Mouse (Mus musculus) midbrain, embryonic 13.5 days (tissue): ENCODE measurements at regions not wholly inside any gene's neighbourhood (a gene's known extent, or its start where the extent isn't known, plus 50 kb on each side); places are given as distances from the start of the nearest gene placed in this dataset.

Source experiments
- ATAC-seq: fragments of 200-750 bp; cut with Nextera tagmentation; 2 replicates; pipeline ENCODE4 v1.8.0; 2017; ENCODE audit warnings: mild to moderate bottlenecking, moderate TSS enrichment, moderate library complexity
- H3K27ac ChIP-seq: fragments of 300-500 bp; sonication (generic); 2 replicates; pipeline ENCODE4 v1.5.1; 2015; ENCODE audit warnings: inconsistent platforms, mild to moderate bottlenecking, moderate library complexity
- H3K27me3 ChIP-seq: fragments of 300-500 bp; sonication (generic); 2 replicates; pipeline ENCODE4 v1.6.1; 2015; ENCODE audit warnings: mild to moderate bottlenecking, inconsistent platforms
- H3K36me3 ChIP-seq: fragments of 300-500 bp; sonication (generic); 2 replicates; pipeline ENCODE4 v1.6.1; 2015; ENCODE audit warnings: mild to moderate bottlenecking, inconsistent platforms
- H3K4me1 ChIP-seq: fragments of 300-500 bp; sonication (generic); replicated peaks from 2 replicates; pipeline ENCODE4 v1.6.1; 2015; ENCODE audit warnings: inconsistent platforms
- H3K4me2 ChIP-seq: fragments of 300-500 bp; sonication (generic); replicated peaks from 2 replicates; pipeline ENCODE4 v1.6.1; 2015; ENCODE audit warnings: moderate library complexity, mild to moderate bottlenecking, inconsistent platforms
- H3K4me3 ChIP-seq: fragments of 300-500 bp; sonication (generic); replicated peaks from 2 replicates; pipeline ENCODE4 v1.5.1; 2015; ENCODE audit warnings: mild to moderate bottlenecking, inconsistent platforms
- H3K9ac ChIP-seq: fragments of 300-500 bp; sonication (generic); replicated peaks from 2 replicates; pipeline ENCODE4 v1.6.1; 2015; ENCODE audit warnings: mild to moderate bottlenecking, inconsistent platforms
- H3K9me3 ChIP-seq: fragments of 300-500 bp; sonication (generic); 2 replicates; pipeline ENCODE4 v1.6.1; 2016; ENCODE audit warnings: mild to moderate bottlenecking, inconsistent platforms
- WGBS: fragments of 180-500 bp; shearing (Covaris S2); methylation state at CpG from one replicate; pipeline ENCODE4 v1.1.7; 2015; 5-methylcytosine and 5-hydroxymethylcytosine counted together

DNA sequence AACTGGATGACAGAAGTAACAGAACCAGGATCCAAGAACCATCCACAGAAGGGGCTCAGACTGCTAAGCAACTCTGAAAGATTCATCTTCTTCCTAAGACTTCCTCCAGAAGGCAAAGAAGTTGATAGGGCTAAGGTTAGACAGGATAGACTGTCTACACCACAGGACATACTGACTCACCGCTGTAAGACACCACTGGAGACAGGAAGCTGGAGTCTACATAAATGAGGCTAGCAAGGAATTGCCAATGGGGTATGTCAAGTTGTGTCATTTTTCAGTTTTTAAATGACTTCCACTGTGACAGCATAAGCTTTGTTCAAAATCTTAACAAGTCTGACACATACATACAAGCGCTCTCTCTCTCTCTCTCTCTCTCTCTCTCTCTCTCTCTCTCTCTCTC is 645.4 kb upstream of the Gm10131 start:
- Histone ChIP-seq H3K27me3 (no peaks in the 10 kb centered on the region), H3K4me3 (no peak overlapping the region), H3K4me1 (peaks cover 4% of the 10 kb centered on the region; the same call in 1 of the 2 replicates), H3K27ac (no peak overlapping the region), H3K9me3 (no peaks in the 10 kb centered on the region), H3K36me3 (no peaks in the 10 kb centered on the region), H3K9ac (no peak overlapping the region), H3K4me2 (no peak overlapping the region)
- 94% methylated on average over 2 of the region's 2 CpGs for WGBS
- no peak for ATAC-seq

DNA sequence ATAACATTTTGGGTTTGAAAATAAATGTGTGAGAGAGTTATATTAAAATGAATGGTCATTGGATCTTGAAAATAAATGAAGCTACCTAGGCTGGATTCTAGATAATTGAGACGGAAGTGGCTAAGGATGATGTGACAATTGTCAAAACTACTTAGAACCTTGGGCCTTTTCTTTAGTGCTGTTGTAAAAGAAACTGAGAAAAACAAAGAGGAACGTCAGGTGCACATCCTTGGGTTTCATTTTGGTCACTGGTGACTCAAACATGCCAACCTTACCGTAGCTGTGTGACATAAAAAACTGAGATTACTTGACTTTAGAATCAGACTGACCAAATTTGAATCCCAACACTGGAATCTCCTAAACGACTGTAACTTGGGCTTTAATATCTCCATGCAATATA is 644.6 kb upstream of the Gm10131 start:
- WGBS: 88% methylated on average over 4 of the region's 4 CpGs
- Histone ChIP-seq H3K9me3 (no peaks in the 10 kb centered on the region), H3K4me1 (peaks cover 2% of the 10 kb centered on the region; the same call in 1 of the 2 replicates), H3K36me3 (no peaks in the 10 kb centered on the region), H3K4me3 (no peak overlapping the region), H3K27ac (no peak overlapping the region), H3K27me3 (no peaks in the 10 kb centered on the region), H3K4me2 (no peak overlapping the region), H3K9ac (no peak overlapping the region)
- ATAC-seq: no peak

DNA sequence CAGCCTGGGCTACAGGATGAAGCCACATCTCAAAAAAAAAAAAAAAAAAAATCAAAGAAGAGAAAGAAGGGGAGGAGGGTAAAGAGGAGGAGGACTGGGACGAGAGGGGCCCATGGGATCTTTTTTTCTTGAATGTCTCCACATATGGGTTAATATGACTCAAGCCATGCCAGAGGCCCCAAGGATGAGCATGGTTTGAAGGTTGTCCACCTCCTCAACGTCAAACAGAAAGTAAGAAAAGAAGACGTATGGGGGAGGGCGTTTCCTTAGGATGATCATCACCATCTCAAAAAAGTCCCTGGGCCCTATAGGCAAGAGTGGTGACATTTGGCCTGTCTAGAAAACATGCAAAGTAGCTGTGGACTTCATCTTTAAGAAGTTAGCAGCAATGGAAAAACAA is 643.9 kb upstream of the Gm10131 start:
- H3K27me3 ChIP-seq: no peaks in the 10 kb centered on the region
- H3K27ac ChIP-seq: no peak overlapping the region
- 86% methylated on average over 4 of the region's 4 CpGs for WGBS
- no peak for ATAC-seq
- no peaks in the 10 kb centered on the region for H3K36me3 ChIP-seq
- H3K4me2 ChIP-seq: no peak overlapping the region
- H3K4me3 ChIP-seq: no peak overlapping the region
- no peaks in the 10 kb centered on the region for H3K9me3 ChIP-seq
- H3K9ac ChIP-seq: no peak overlapping the region
- no peaks in the 10 kb centered on the region for H3K4me1 ChIP-seq

DNA sequence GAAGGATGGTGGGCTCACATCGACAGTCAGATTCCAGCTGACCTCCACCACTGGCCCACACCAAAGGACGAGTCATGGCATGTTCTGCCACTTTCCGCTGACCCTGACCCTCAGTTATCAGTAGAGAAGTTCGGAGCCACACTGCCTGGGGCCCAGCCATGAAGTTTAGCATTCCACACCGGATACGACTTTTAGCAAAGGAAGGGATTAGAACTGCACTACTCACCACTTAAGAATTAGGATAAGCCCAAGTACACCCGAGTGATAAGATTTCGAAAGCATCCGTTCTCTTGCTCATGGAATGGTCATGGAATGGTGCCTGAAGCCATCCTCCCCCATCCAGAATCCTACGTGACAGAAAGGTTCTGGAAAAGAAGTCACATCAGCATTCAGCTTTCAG is 641.5 kb upstream of the Gm10131 start:
- H3K27me3 ChIP-seq: no peaks in the 10 kb centered on the region
- WGBS: 84% methylated on average over 10 of the region's 10 CpGs
- H3K4me2 ChIP-seq: no peak overlapping the region
- no peak for ATAC-seq
- H3K4me3 ChIP-seq: no peak overlapping the region
- no peak overlapping the region for H3K27ac ChIP-seq
- H3K36me3 ChIP-seq: no peaks in the 10 kb centered on the region
- no peaks in the 10 kb centered on the region for H3K4me1 ChIP-seq
- no peak overlapping the region for H3K9ac ChIP-seq
- H3K9me3 ChIP-seq: no peaks in the 10 kb centered on the region

DNA sequence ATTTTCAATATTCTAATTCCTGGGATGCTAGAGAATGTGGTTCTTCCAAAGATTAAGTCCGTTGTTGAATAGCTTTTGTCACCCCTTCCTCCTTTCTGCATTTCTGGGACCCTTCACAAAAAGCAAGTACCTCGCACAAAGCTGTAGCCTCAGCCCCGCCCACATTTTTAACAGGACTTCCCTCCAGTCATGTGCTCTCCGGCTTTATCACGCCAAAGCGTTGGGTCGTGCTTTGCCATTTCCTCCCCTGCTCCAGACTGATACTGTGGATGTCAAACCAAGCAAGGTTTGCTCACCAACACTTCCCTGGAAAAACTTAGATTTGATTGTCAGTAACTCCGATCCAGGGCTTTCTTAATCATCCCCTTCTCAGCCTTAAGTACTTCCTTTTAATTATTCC is 637.0 kb upstream of the Gm10131 start:
- no peak overlapping the region for H3K9ac ChIP-seq
- 67% methylated on average over 8 of the region's 8 CpGs for WGBS
- H3K9me3 ChIP-seq: no peaks in the 10 kb centered on the region
- no peaks in the 10 kb centered on the region for H3K4me1 ChIP-seq
- no peaks in the 10 kb centered on the region for H3K27me3 ChIP-seq
- H3K4me2 ChIP-seq: no peak overlapping the region
- ATAC-seq: no peak
- no peak overlapping the region for H3K27ac ChIP-seq
- no peaks in the 10 kb centered on the region for H3K36me3 ChIP-seq
- no peak overlapping the region for H3K4me3 ChIP-seq

DNA sequence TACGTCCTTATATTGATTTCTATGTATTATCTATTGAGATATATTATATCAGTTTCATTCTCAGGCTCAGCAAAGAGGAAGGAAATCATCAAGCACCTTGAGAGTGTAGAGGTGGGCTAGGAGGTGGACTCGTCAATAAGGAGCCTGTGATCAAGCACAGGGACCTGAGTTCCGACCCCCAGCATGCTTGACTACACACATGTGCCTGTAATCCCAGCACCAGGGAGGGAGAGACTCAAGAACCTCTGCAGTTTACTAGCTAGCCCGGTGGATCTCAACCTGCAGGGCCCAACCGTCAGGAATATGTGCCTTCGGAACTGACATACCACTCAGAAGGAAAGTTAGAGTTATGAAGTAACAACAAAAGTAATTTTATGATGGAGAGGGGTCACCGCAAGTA is 634.2 kb upstream of the Gm10131 start:
- Histone ChIP-seq H3K27ac (no peak overlapping the region), H3K4me3 (no peak overlapping the region), H3K9me3 (no peaks in the 10 kb centered on the region), H3K9ac (no peak overlapping the region), H3K36me3 (no peaks in the 10 kb centered on the region), H3K4me1 (no peaks in the 10 kb centered on the region; the same call in 1 of the 2 replicates), H3K4me2 (no peak overlapping the region), H3K27me3 (no peaks in the 10 kb centered on the region)
- 90% methylated on average over 7 of the region's 7 CpGs for WGBS
- ATAC-seq: no peak

DNA sequence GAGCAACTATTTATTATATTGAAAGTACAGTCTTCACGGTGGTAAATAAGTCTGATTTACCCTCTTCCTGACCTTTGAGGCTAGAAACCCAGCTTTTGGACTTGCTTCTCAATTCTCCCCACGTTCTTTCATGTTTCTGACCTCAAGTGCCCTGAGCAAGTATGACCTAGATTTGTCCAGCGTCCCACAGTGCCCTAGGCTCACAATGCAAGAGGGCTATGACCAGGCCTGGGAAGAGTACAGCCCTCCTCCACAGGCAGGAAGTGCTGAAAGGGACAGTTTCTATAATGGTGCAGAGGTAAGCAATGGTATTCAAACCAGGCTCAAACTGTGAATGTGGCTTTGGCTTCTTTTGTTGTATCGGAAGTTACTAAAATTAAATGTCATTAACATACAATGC is 633.1 kb upstream of the Gm10131 start:
- Histone ChIP-seq H3K36me3 (no peaks in the 10 kb centered on the region), H3K27me3 (no peaks in the 10 kb centered on the region), H3K9me3 (no peaks in the 10 kb centered on the region), H3K9ac (no peak overlapping the region), H3K4me1 (no peaks in the 10 kb centered on the region; the same call in 1 of the 2 replicates), H3K27ac (no peak overlapping the region), H3K4me3 (no peak overlapping the region), H3K4me2 (no peak overlapping the region)
- WGBS: 71% methylated on average over 4 of the region's 4 CpGs
- ATAC-seq: no peak

DNA sequence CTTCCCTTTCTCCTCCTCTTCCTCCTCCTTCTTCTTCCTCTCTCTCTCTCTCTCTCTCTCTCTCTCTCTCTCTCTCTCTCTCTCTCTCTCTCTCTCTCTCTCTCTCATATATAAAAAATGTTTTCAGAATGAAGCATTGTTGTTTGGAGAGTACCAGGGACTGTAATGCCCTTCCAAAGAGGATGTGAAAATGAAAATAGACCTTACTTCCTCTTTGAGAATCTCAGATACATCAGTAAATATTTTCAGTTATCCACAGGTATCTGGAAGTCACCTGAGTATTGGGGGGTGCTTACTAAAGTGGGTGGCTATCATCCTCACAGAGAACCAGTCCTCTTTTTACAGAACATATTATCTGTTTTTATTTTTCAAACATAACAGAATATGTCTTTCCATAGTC is 632.6 kb upstream of the Gm10131 start:
- no peak overlapping the region for H3K27ac ChIP-seq
- no peaks in the 10 kb centered on the region for H3K36me3 ChIP-seq
- no peaks in the 10 kb centered on the region for H3K9me3 ChIP-seq
- no peaks in the 10 kb centered on the region; the same call in 1 of the 2 replicates for H3K4me1 ChIP-seq
- H3K9ac ChIP-seq: no peak overlapping the region
- no peak overlapping the region for H3K4me2 ChIP-seq
- H3K4me3 ChIP-seq: no peak overlapping the region
- no peaks in the 10 kb centered on the region for H3K27me3 ChIP-seq
- no peak for ATAC-seq

DNA sequence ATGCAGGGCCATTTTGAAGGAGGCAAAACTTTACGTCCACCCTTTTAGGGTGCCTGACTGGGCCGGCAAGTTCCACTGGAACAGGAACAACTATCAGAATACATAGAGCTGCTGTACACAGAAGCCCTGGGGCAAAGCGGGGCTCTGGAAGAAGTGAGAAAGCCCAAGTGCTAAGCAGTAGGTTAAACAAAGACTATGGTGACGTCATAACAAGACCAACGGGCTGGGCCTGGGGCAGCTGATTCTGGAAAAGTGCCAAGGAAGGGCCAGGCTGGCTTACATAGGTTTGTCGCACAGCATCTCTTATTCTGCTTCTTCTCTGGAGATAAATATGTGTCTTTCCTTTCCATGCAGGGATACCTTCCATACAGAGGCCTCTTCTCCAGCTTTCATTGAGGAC is 631.6 kb upstream of the Gm10131 start:
- ATAC-seq: no peak
- WGBS: 66% methylated on average over 6 of the region's 6 CpGs

DNA sequence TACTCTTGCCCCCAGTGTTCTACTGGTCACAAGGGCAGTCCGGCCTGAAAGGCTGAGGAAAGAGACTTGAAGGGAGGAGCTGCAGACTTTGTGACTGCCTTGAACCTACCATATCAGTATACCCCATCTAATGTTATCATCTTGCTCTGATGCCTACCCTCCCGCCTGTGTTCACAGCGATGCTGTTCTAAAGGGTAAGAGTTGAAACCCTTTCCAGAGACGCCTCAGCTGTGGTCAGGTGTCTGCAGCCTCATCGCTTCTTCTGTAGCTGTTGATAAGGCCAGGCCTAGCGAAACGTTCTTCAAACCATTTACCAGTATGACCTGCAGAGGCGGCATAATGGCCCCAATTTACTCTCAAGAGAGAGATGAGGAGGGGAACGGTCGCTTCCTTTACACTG is 629.3 kb upstream of the Gm10131 start:
- Histone ChIP-seq H3K9me3 (no peaks in the 10 kb centered on the region), H3K4me1 (no peaks in the 10 kb centered on the region; the same call in 1 of the 2 replicates), H3K4me3 (no peak overlapping the region), H3K27me3 (no peaks in the 10 kb centered on the region), H3K36me3 (no peaks in the 10 kb centered on the region), H3K27ac (no peak overlapping the region), H3K9ac (no peak overlapping the region), H3K4me2 (no peak overlapping the region)
- ATAC-seq: no peak
- WGBS: 84% methylated on average over 10 of the region's 10 CpGs

More for the DNA sequence above, 631.6 kb upstream of the Gm10131 start:
- Histone ChIP-seq H3K27ac (no peak overlapping the region), H3K4me1 (no peaks in the 10 kb centered on the region; the same call in 1 of the 2 replicates), H3K36me3 (no peaks in the 10 kb centered on the region), H3K4me3 (no peak overlapping the region), H3K27me3 (no peaks in the 10 kb centered on the region), H3K4me2 (no peak overlapping the region), H3K9ac (no peak overlapping the region), H3K9me3 (no peaks in the 10 kb centered on the region)

DNA sequence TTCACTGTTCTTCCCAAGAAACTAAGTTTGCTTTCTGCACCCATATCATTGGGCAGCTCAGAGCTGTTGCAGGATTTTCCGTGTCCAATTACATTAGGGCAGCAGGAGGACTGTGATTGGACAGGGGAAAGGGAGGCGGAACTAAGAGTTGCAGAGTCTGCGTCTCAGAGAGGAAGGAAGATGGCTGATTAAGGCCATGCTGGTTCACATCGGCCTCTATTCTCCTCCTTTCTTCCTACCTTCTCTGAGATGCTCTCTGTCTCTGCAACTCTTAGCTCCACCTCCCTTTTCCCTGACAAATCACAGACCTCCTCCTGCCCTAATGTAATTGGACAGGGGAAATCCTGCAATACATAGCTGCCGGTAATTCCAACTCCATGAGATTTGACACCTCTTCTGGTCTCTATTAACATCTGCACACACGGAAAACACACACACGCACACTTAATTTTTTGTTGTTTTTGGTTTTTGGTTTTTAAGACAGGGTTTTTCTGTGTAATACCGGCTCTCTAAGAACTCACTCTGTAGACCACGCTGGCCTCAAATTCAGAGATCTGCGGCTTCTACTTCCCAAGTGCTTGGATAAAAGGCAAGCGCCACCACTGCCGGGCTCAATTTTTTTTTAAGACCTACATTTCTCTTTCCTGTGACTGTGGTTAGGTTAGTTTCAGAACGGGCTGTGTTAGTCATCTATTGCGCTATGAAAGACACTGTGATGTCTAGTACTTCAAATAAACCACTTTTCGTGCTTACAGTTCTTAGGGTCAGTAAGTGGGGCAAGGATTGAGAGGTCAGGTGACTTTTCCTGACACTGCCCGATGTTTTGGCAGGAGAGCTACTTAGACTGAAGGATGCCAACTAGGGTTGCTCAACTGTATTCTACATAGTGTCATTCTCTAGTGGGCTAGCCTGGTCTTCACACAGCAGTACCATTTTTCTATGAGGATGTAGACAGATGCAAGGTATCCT is 628.6 kb upstream of the Gm10131 start:
- Histone ChIP-seq H3K9me3 (no peaks in the 10 kb centered on the region), H3K27ac (no peak overlapping the region), H3K4me2 (no peak overlapping the region), H3K36me3 (no peaks in the 10 kb centered on the region), H3K4me1 (no peaks in the 10 kb centered on the region; the same call in 1 of the 2 replicates), H3K4me3 (no peak overlapping the region), H3K27me3 (no peaks in the 10 kb centered on the region), H3K9ac (no peak overlapping the region)
- no peak for ATAC-seq
- 91% methylated on average over 16 of the region's 16 CpGs for WGBS

DNA sequence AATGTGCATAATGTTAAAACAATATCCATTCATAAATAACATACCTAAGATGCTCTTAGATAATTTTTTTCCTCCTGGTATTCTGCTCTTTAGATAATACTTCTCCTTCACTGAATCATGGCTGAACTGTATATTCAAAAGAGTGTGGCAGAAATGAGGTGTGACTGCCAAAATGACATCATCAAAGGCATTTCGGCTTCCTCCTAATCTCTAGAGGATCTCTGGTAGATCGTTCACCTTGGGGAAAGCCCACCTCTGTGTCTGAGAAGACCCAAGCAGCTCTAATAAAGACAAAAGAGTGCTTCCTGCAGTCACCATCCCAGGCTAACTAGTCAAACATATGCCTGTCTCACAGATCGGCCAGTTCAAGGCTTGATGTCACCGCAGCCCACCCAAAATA is 624.7 kb upstream of the Gm10131 start:
- Histone ChIP-seq H3K4me3 (no peak overlapping the region), H3K9me3 (no peaks in the 10 kb centered on the region), H3K27me3 (no peaks in the 10 kb centered on the region), H3K9ac (no peak overlapping the region), H3K4me1 (peaks cover 22% of the 10 kb centered on the region), H3K4me2 (no peak overlapping the region), H3K27ac (no peak overlapping the region), H3K36me3 (no peaks in the 10 kb centered on the region)
- ATAC-seq: no peak
- WGBS: 88% methylated on average over 4 of the region's 4 CpGs

DNA sequence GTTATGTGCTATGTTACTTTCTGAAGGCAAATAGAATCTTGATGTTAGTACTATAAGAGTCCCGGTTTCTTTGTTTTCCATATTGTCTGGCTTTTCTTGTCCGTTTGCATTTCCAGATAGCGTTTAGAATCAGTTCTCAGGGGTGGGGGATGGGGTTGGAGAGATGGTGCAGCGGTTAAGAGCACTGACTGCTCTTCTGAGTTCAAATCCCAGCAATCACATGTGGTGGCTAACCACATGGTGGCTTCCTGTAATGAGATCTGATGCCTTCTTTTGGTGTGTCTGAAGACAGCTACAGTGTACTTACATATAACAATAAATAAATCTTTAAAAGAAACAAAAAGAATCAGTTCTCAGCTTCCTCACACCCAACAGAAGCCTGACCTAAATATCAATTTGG is 623.5 kb upstream of the Gm10131 start:
- no peak overlapping the region for H3K4me2 ChIP-seq
- no peaks in the 10 kb centered on the region for H3K9me3 ChIP-seq
- no peak for ATAC-seq
- peaks cover 22% of the 10 kb centered on the region; the same call in 1 of the 2 replicates for H3K4me1 ChIP-seq
- H3K36me3 ChIP-seq: no peaks in the 10 kb centered on the region
- H3K4me3 ChIP-seq: no peak overlapping the region
- WGBS: 82% methylated on average over 4 of the region's 4 CpGs
- H3K27ac ChIP-seq: no peak overlapping the region
- no peaks in the 10 kb centered on the region for H3K27me3 ChIP-seq
- no peak overlapping the region for H3K9ac ChIP-seq
